In genomic region chr1:131734657-131735273, GRCm38 (mm10) we compare ENCODE assay signal across 18 mouse cellular contexts. TPM values are rescaled to one million over a fixed set of nuclear protein-coding genes. Genes with fewer than 3 reads are reported as not detected.
"Had no signal": no experiment of that assay in that cellular context is flagged by ENCODE, and none has a peak within 500 bp of the region (broad histone marks: within the 10 kb centered on the region; RNA-seq: fewer than 3 reads in every experiment).

No protein-coding gene starts in this region.

- DNase-seq: lung, adult 2 months; lung, postnatal 14 days; lung, postnatal 36 days; right cerebral cortex, postnatal 14 days; thymus, adult 18-20 months; thymus, postnatal 14 days; thymus, postnatal 36 days had no signal

- H3K9me3 ChIP-seq: lung, embryonic 15.5 days; megakaryocyte, embryonic 14.5 days; midbrain, embryonic 13.5 days; midbrain, embryonic 15.5 days; neural tube, embryonic 12.5 days had no signal

- H3K27me3 ChIP-seq: lung, embryonic 15.5 days; midbrain, embryonic 13.5 days; midbrain, embryonic 15.5 days; neural tube, embryonic 12.5 days had no signal

- ATAC-seq: lung, postnatal 0 days; midbrain, embryonic 13.5 days; midbrain, embryonic 15.5 days had no signal

- H3K36me3 ChIP-seq: lung, embryonic 15.5 days; midbrain, embryonic 13.5 days; midbrain, embryonic 15.5 days; neural tube, embryonic 12.5 days had no signal

- H3K4me2 ChIP-seq: lung, embryonic 15.5 days; midbrain, embryonic 11.5 days; midbrain, embryonic 13.5 days; midbrain, embryonic 15.5 days; neural tube, embryonic 12.5 days had no signal

- H3K4me3 ChIP-seq: lung, embryonic 15.5 days; megakaryocyte, embryonic 14.5 days; midbrain, embryonic 13.5 days; midbrain, embryonic 15.5 days; neural tube, embryonic 12.5 days had no signal

- H3K9ac ChIP-seq: liver, embryonic 14.5 days; lung, embryonic 15.5 days; midbrain, embryonic 13.5 days; midbrain, embryonic 15.5 days; neural tube, embryonic 12.5 days had no signal

- H3K27ac ChIP-seq: liver, embryonic 14.5 days; lung, embryonic 15.5 days; macrophage; midbrain, embryonic 13.5 days; midbrain, embryonic 15.5 days; neural tube, embryonic 12.5 days had no signal

- H3K4me1 ChIP-seq: midbrain, embryonic 13.5 days; midbrain, embryonic 15.5 days; neural tube, embryonic 12.5 days had no signal

RNA-seq across cellular contexts. Expression of gene Slc26a9, which starts 9.1 kb away (rescaled TPM):
- total RNA-seq: monocyte, adult 5-6 weeks; neutrophil, adult 5-6 weeks had no signal
- polyA plus RNA-seq: macrophage; midbrain, embryonic 11.5 days; neural tube, embryonic 12.5 days had no signal
